Mouse (Mus musculus): ENCODE results near the gene Rbms1.

Gene Rbms1

GRCm38 (mm10) chr2:60918401-60918800, 44.6 kb downstream of the Rbms1 start:
- 73% methylated on average over 7 of the region's 7 CpGs for WGBS

GRCm38 (mm10) chr2:60914524-60915280, 48.3 kb downstream of the Rbms1 start:
- 42% methylated on average over 7 of the region's 7 CpGs for WGBS

- 68% methylated on average over 3 of the region's 3 CpGs for WGBS
These were observed 49.7 kb downstream of the Rbms1 start for GRCm38 (mm10) chr2:60913281-60913680.

- 82% methylated on average over 8 of the region's 8 CpGs for WGBS
These were observed 51.3 kb downstream of the Rbms1 start for GRCm38 (mm10) chr2:60911716-60912115.

- 30% methylated on average over 6 of the region's 6 CpGs for WGBS
These were observed 52.2 kb downstream of the Rbms1 start for GRCm38 (mm10) chr2:60910820-60911219.

GRCm38 (mm10) chr2:60908551-60908950, 54.4 kb downstream of the Rbms1 start:
- 87% methylated on average over 4 of the region's 4 CpGs for WGBS

- WGBS, result 89% methylated on average over 12 of the region's 12 CpGs
These were observed 54.9 kb downstream of the Rbms1 start for GRCm38 (mm10) chr2:60908116-60908515.

GRCm38 (mm10) chr2:60905283-60905682, 57.7 kb downstream of the Rbms1 start:
- WGBS, result 14% methylated on average over 3 of the region's 3 CpGs

GRCm38 (mm10) chr2:60904141-60904540, 58.9 kb downstream of the Rbms1 start:
- WGBS, result 80% methylated on average over 5 of the region's 5 CpGs

- WGBS, result 60% methylated on average over 7 of the region's 7 CpGs
These were observed 59.5 kb downstream of the Rbms1 start for GRCm38 (mm10) chr2:60903535-60903934.

GRCm38 (mm10) chr2:60902446-60903137, 60.4 kb downstream of the Rbms1 start:
- WGBS, result 64% methylated on average over 6 of the region's 6 CpGs

GRCm38 (mm10) chr2:60901511-60901951, 61.5 kb downstream of the Rbms1 start:
- 56% methylated on average over 15 of the region's 15 CpGs for WGBS

- WGBS, result 79% methylated on average over 6 of the region's 6 CpGs
These were observed 62.0 kb downstream of the Rbms1 start for GRCm38 (mm10) chr2:60901013-60901412.

GRCm38 (mm10) chr2:60893042-60893441, 70.0 kb downstream of the Rbms1 start:
- WGBS, result 95% methylated on average over 1 of the region's 1 CpGs

GRCm38 (mm10) chr2:60883931-60884330, 79.1 kb downstream of the Rbms1 start:
- 58% methylated on average over 4 of the region's 4 CpGs for WGBS

- WGBS, result 88% methylated on average over 3 of the region's 3 CpGs
These were observed 80.0 kb downstream of the Rbms1 start for GRCm38 (mm10) chr2:60883043-60883365.

GRCm38 (mm10) chr2:60882202-60883042, 80.6 kb downstream of the Rbms1 start:
- WGBS, result 56% methylated on average over 5 of the region's 5 CpGs

- WGBS, result 4% methylated on average over 27 of the region's 27 CpGs
These were observed 81.4 kb downstream of the Rbms1 start for GRCm38 (mm10) chr2:60881571-60882041.

GRCm38 (mm10) chr2:60880789-60881570, 82.0 kb downstream of the Rbms1 start:
- under 1% methylated on average over 89 of the region's 104 CpGs for whole genome bisulfite sequencing

- 26% methylated on average over 14 of the region's 14 CpGs for WGBS
These were observed 82.8 kb downstream of the Rbms1 start for GRCm38 (mm10) chr2:60879966-60880788.
